Mouse (Mus musculus) kidney, postnatal 0 days (tissue): ENCODE measurements at regions not wholly inside any gene's neighbourhood (a gene's known extent, or its start where the extent isn't known, plus 50 kb on each side); places are given as distances from the start of the nearest gene placed in this dataset.

ENCODE experiments used
- ATAC-seq: fragments of 200-750 bp; cut with Nextera tagmentation; replicated peaks from 2 replicates; pipeline ENCODE4 v1.8.0; 2017; ENCODE audit warnings: low read depth, moderate number of reproducible peaks, moderate TSS enrichment, moderate library complexity; ENCODE audit not compliant: low FRiP score
- DNase-seq: peaks from one replicate; pipeline ENCODE4 v3.0.0-alpha.2; 2016; ENCODE audit warnings: low spot score
- H3K27ac ChIP-seq: fragments of 300-500 bp; sonication (generic); 2 replicates; pipeline ENCODE4 v1.5.1; 2014; ENCODE audit warnings: mild to moderate bottlenecking
- H3K27me3 ChIP-seq: fragments of 300-500 bp; sonication (generic); 2 replicates; pipeline ENCODE4 v1.6.1; 2014; ENCODE audit warnings: low read length, mixed read lengths; ENCODE audit not compliant: insufficient read depth
- H3K36me3 ChIP-seq: fragments of 300-500 bp; sonication (generic); 2 replicates; pipeline ENCODE4 v1.6.1; 2014; ENCODE audit warnings: low read length, mixed read lengths; ENCODE audit not compliant: insufficient read depth
- H3K4me1 ChIP-seq: fragments of 300-500 bp; sonication (generic); replicated peaks from 2 replicates; pipeline ENCODE4 v1.6.1; 2014; ENCODE audit warnings: antibody characterized with exemption, low read length, mixed read lengths; ENCODE audit not compliant: insufficient read depth
- H3K4me2 ChIP-seq: fragments of 300-500 bp; sonication (generic); 2 replicates; pipeline ENCODE4 v1.6.1; 2014; ENCODE audit warnings: mild to moderate bottlenecking, low read length, moderate library complexity, mixed read lengths
- H3K4me3 ChIP-seq: fragments of 300-500 bp; sonication (generic); replicated peaks from 2 replicates; pipeline ENCODE4 v1.5.1; 2014; ENCODE audit warnings: low read depth, low read length
- H3K9ac ChIP-seq: fragments of 300-500 bp; sonication (generic); 2 replicates; pipeline ENCODE4 v1.6.1; 2014; ENCODE audit warnings: low read depth, low read length
- H3K9me3 ChIP-seq: fragments of 300-500 bp; sonication (generic); replicated peaks from 2 replicates; pipeline ENCODE4 v1.6.1; 2016; ENCODE audit warnings: low read length, inconsistent platforms, mixed read lengths
- CTCF ChIP-seq: IDR thresholded peaks from 2 replicates; pipeline ENCODE4 v1.5.1; 2016; ENCODE audit warnings: antibody characterized with exemption, low read depth, mild to moderate bottlenecking, moderate library complexity
- WGBS: fragments of 180-500 bp; shearing (Covaris S2); extraction: QIAGEN DNeasy Blood & Tissue Kit; methylation state at CpG from one replicate; pipeline ENCODE4 v1.1.7; 2014; 5-methylcytosine and 5-hydroxymethylcytosine counted together

DNA sequence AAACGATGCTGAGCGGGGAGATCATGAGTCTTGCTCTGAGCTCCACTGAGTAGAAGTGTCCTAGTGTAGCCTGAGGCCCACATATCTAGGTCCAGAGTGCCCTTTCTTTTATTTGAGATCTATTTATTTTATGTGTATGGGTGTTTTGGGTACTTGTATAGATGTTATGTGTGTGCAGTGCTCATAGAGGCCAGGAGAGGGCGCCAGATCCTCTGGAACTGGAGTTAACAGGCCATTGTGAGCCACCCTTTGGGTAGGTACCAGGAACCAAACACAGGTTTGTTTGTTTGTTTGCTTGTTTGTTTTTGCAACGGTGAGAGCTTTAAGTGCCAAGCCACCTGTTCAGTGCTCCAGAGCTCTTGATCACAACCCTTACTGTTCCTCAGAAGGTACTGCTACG is 378.5 kb upstream of the Kazn start:
- H3K4me2 ChIP-seq: no peak overlapping the region
- no peak overlapping the region for H3K4me3 ChIP-seq
- H3K27ac ChIP-seq: no peak overlapping the region
- H3K36me3 ChIP-seq: no peaks in the 10 kb centered on the region
- H3K9me3 ChIP-seq: no peaks in the 10 kb centered on the region
- 69% methylated on average over 5 of the region's 5 CpGs for WGBS
- 0 out of 2 replicates have a peak, but pooled peaks cover 4% of the 10 kb centered on the region for H3K4me1 ChIP-seq
- peak; percentile 73 for TF ChIP-seq CTCF
- H3K27me3 ChIP-seq: no peaks in the 10 kb centered on the region
- H3K9ac ChIP-seq: no peak overlapping the region
- ATAC-seq (no peak), DNase-seq (peak; percentile 28)

- Histone ChIP-seq H3K4me1 (no peaks in the 10 kb centered on the region), H3K9ac (no peak overlapping the region), H3K27me3 (no peaks in the 10 kb centered on the region), H3K4me2 (no peak overlapping the region), H3K27ac (no peak overlapping the region), H3K36me3 (no peaks in the 10 kb centered on the region), H3K4me3 (no peak overlapping the region), H3K9me3 (no peaks in the 10 kb centered on the region)
- TF ChIP-seq CTCF: no peak
- 75% methylated on average over 7 of the region's 7 CpGs for WGBS
- ATAC-seq: no peak
- DNase-seq: no peak
Measured at GRCm38 (mm10) chr4:142616901-142617300, 377.7 kb upstream of the Kazn start.

DNA sequence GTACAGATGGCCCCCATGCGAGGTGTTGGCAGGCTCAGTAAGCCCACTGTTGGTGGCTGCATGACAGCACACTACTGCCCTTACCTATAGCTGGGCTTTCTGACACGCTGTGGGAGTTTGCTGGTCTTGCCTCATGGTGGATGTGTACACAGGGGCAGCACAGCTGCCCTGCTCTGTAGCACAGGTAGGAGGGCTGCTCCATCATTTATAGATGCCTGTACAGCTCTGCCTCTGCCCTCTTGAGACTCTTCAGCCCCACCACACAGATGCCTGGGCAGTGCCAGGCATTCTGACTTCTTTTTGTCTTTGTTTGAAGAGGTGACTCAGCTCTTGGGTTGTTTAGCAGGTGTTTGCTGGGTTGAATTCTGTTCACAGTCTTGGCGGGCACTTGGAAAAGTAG is 365.9 kb upstream of the Kazn start:
- Histone ChIP-seq H3K4me2 (no peak overlapping the region), H3K36me3 (no peaks in the 10 kb centered on the region), H3K9me3 (no peaks in the 10 kb centered on the region), H3K9ac (no peak overlapping the region), H3K27me3 (no peaks in the 10 kb centered on the region), H3K4me3 (no peak overlapping the region), H3K27ac (no peak overlapping the region), H3K4me1 (no peaks in the 10 kb centered on the region)
- WGBS: 87% methylated on average over 3 of the region's 3 CpGs
- no peak for TF ChIP-seq CTCF
- ATAC-seq: no peak
- no peak for DNase-seq

DNA sequence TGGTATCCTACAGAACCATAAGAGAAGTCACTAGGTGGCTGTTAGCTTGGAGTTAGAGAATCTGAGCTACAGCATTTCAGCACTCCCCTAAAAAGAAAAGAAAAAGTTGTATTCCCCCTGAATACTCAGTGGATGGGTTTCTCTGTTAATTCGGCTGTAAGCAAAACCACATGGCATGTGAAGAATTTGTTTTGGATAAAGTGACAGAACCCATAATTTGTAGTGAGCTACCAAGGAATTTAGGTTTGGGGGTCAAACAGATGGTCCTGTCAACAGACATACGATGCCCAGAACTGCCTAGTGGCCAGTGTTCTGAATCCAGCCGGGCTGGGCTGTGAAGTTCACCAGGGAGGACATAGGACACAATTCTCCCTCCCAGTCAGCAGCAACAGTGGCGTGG is 358.0 kb upstream of the Kazn start:
- no peak for TF ChIP-seq CTCF
- WGBS: 30% methylated on average over 4 of the region's 4 CpGs

GRCm38 (mm10) chr4:142589084-142589741 is 350.0 kb upstream of the Kazn start:
- H3K27me3 ChIP-seq: no peaks in the 10 kb centered on the region
- 39% methylated on average over 7 of the region's 7 CpGs for WGBS
- no peak for TF ChIP-seq CTCF
- H3K36me3 ChIP-seq: no peaks in the 10 kb centered on the region
- H3K9me3 ChIP-seq: no peaks in the 10 kb centered on the region
- ATAC-seq (no peak), DNase-seq (peak; percentile 38)
- peak overlapping the region; percentile 47; the same call in 1 of the 2 replicates for H3K4me2 ChIP-seq
- H3K27ac ChIP-seq: peak overlapping the region; percentile 47; the same call in 1 of the 2 replicates
- H3K9ac ChIP-seq: no peak overlapping the region
- 0 out of 2 replicates have a peak overlapping the region, but pooled peaks have one; percentile 7 for H3K4me3 ChIP-seq
- H3K4me1 ChIP-seq: 0 out of 2 replicates have a peak, but pooled peaks cover 5% of the 10 kb centered on the region

More for the DNA sequence above, 358.0 kb upstream of the Kazn start:
- DNase-seq (peak; percentile 51), ATAC-seq (no peak)
- Histone ChIP-seq H3K9ac (no peak overlapping the region), H3K4me3 (no peak overlapping the region), H3K4me1 (no peaks in the 10 kb centered on the region), H3K27ac (no peak overlapping the region), H3K27me3 (no peaks in the 10 kb centered on the region), H3K36me3 (no peaks in the 10 kb centered on the region), H3K9me3 (no peaks in the 10 kb centered on the region), H3K4me2 (no peak overlapping the region)

DNA sequence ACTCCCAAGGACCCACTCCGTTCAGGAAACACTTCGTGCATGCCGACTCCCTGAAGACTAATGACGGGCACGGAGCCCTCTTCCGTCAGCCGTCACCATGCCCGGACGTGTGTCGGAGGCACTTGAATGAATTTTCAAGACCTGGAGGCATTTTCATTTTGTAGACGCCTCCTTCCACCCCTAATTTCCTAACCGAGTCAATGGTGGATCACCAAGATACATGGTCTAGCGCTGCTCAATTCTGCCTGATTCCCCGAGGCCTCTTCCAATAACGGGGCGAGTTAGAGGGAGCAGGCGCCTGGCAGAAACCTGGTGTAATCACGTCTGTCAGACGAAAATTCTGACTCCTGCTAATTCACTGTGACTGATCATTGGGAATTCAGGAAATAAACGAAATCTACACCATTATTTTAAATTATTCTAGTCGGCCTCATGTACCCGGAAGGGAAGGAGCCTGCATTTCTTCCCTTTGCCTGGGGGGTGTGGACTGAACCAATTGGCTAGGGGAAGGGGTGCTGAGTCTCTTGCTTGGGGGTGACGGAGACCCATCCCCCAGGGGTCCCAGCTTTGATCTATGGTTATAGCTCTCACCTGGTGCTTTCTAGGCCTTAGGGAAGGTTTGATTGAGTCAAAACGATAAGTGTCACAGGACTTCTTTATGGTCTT is 349.4 kb upstream of the Kazn start:
- DNase-seq (peak; percentile 8), ATAC-seq (no peak)
- 0 out of 2 replicates have a peak overlapping the region, but pooled peaks have one; percentile 7 for H3K4me3 ChIP-seq
- H3K9me3 ChIP-seq: no peaks in the 10 kb centered on the region
- no peak overlapping the region for H3K9ac ChIP-seq
- H3K4me2 ChIP-seq: peak overlapping the region; percentile 47
- no peaks in the 10 kb centered on the region for H3K27me3 ChIP-seq
- H3K36me3 ChIP-seq: no peaks in the 10 kb centered on the region
- peak overlapping the region; percentile 47; the same call in 1 of the 2 replicates for H3K27ac ChIP-seq
- TF ChIP-seq CTCF: no peak
- H3K4me1 ChIP-seq: 0 out of 2 replicates have a peak, but pooled peaks cover 5% of the 10 kb centered on the region
- 39% methylated on average over 24 of the region's 24 CpGs for WGBS
